Mouse (Mus musculus): ENCODE results near the gene Gm5796. TPM values are rescaled to one million over a fixed set of nuclear protein-coding genes. Genes with fewer than 3 reads are reported as not detected.
"Not testable (repeated sequence)": the region's sequence is repeated elsewhere in the genome, so short reads cannot be mapped to it uniquely, and the experiment has no call there.

Gm5796 gene
- 0.49 and 0.74 TPM in 2 replicates for polyA plus RNA-seq (2012; rRNA removed)

GRCm38 (mm10) chr14:4023641-4024040 is at the start of gene Gm5796:
Gene Gm5796, plus strand, starts transcription at chr14:4023941.
- H3K4me3 ChIP-seq (replicated peaks; ENCODE audit: insufficient read depth, low read depth, low read length); H3K27ac ChIP-seq (ENCODE audit: insufficient read depth, low read length); H3K4me1 ChIP-seq (ENCODE audit: control insufficient read depth, insufficient read depth, low read length); DNase-seq; H3K27me3 ChIP-seq (ENCODE audit: control insufficient read depth, insufficient read depth, low read length): not testable (repeated sequence)
- 78% methylated on average over 1 of the region's 3 CpGs for WGBS

- H3K27ac ChIP-seq (ENCODE audit: insufficient read depth, low read length); H3K4me3 ChIP-seq (replicated peaks; ENCODE audit: insufficient read depth, low read depth, low read length); DNase-seq; H3K4me1 ChIP-seq (ENCODE audit: control insufficient read depth, insufficient read depth, low read length); H3K27me3 ChIP-seq (ENCODE audit: control insufficient read depth, insufficient read depth, low read length): not testable (repeated sequence)
- 39% methylated on average over 2 of the region's 3 CpGs for WGBS
These were observed 25.6 kb upstream of the Gm5796 start, which contains the start of gene Gm3099 for GRCm38 (mm10) chr14:3998094-3998493. Gene Gm3099, plus strand, starts transcription at chr14:3998394.

GRCm38 (mm10) chr14:4083820-4084219 is 60.1 kb downstream of the Gm5796 start, which contains the start of gene Gm3115:
Gene Gm3115, plus strand, starts transcription at chr14:4084120.
- H3K27me3 ChIP-seq (ENCODE audit: control insufficient read depth, insufficient read depth, low read length); DNase-seq; H3K4me3 ChIP-seq (replicated peaks; ENCODE audit: insufficient read depth, low read depth, low read length); H3K27ac ChIP-seq (ENCODE audit: insufficient read depth, low read length); H3K4me1 ChIP-seq (ENCODE audit: control insufficient read depth, insufficient read depth, low read length): not testable (repeated sequence)
- 44% methylated on average over 3 of the region's 3 CpGs for WGBS

Other genes starting within 250 kb of the Gm5796 start
- gene Gm3002, start 213.9 kb upstream of the Gm5796 start, polyA plus RNA-seq (2012; rRNA removed) = 0.87 and 1.2 TPM in 2 replicates
- gene Gm3033, start 177.7 kb upstream of the Gm5796 start, polyA plus RNA-seq (2012; rRNA removed) = not detected in 2 replicates
- gene Gm2916, start 139.8 kb upstream of the Gm5796 start, polyA plus RNA-seq (2012; rRNA removed) = 0.21 TPM in 1 of 2 replicates, not detected in the other
- 0.24 TPM in 1 of 2 replicates, not detected in the other for gene Gm3029, start 92.2 kb upstream of the Gm5796 start, polyA plus RNA-seq (2012; rRNA removed)
- 0.26 and 0.51 TPM in 2 replicates for gene Gm3095, start 60.4 kb upstream of the Gm5796 start, polyA plus RNA-seq (2012; rRNA removed)
- not detected in 2 replicates for gene Gm3099, start 25.5 kb upstream of the Gm5796 start, polyA plus RNA-seq (2012; rRNA removed)
- not detected in 2 replicates for gene Gm3115, start 60.2 kb downstream of the Gm5796 start, polyA plus RNA-seq (2012; rRNA removed)
- 0.90 and 1.1 TPM in 2 replicates for gene Gm8108, start 86.6 kb downstream of the Gm5796 start, polyA plus RNA-seq (2012; rRNA removed)
- not detected in 2 replicates for gene Gm3127, start 141.1 kb downstream of the Gm5796 start, polyA plus RNA-seq (2012; rRNA removed)
- 0.54 and 0.72 TPM in 2 replicates for gene Gm2974, start 158.6 kb downstream of the Gm5796 start, polyA plus RNA-seq (2012; rRNA removed)
- gene Gm3138, start 225.7 kb downstream of the Gm5796 start, polyA plus RNA-seq (2012; rRNA removed) = not detected in 2 replicates